Mouse (Mus musculus) lung, embryonic 16.5 days (tissue): ENCODE results near the gene Rbms2. TPM values are rescaled to one million over a fixed set of nuclear protein-coding genes. Genes with fewer than 3 reads are reported as not detected.
"Not testable (repeated sequence)": the region's sequence is repeated elsewhere in the genome, so short reads cannot be mapped to it uniquely, and the experiment has no call there.

ENCODE experiments used
- ATAC-seq: fragments of 200-750 bp; cut with Nextera tagmentation; 2 replicates; pipeline ENCODE4 v1.8.0; 2017; ENCODE audit warnings: low read depth, mild to moderate bottlenecking, moderate library complexity
- H3K27ac ChIP-seq: fragments of 300-500 bp; sonication (generic); 2 replicates; pipeline ENCODE4 v1.5.1; 2014; ENCODE audit warnings: mild to moderate bottlenecking, control low read depth, low read length
- H3K27me3 ChIP-seq: fragments of 300-500 bp; sonication (generic); 2 replicates; pipeline ENCODE4 v1.6.1; 2014; ENCODE audit warnings: low read depth, low read length, mixed read lengths; ENCODE audit not compliant: control insufficient read depth, insufficient read depth
- H3K36me3 ChIP-seq: fragments of 300-500 bp; sonication (generic); 2 replicates; pipeline ENCODE4 v1.6.1; 2014; ENCODE audit warnings: low read length; ENCODE audit not compliant: control insufficient read depth, insufficient read depth
- H3K4me1 ChIP-seq: fragments of 300-500 bp; sonication (generic); replicated peaks from 2 replicates; pipeline ENCODE4 v1.6.1; 2014; ENCODE audit warnings: low read length, mixed read lengths; ENCODE audit not compliant: control insufficient read depth, insufficient read depth
- H3K4me2 ChIP-seq: fragments of 300-500 bp; sonication (generic); 2 replicates; pipeline ENCODE4 v1.6.1; 2014; ENCODE audit warnings: low read depth, low read length, control low read depth
- H3K4me3 ChIP-seq: fragments of 300-500 bp; sonication (generic); 2 replicates; pipeline ENCODE4 v1.5.1; 2014; ENCODE audit warnings: mild to moderate bottlenecking, low read length, control low read depth
- H3K9ac ChIP-seq: fragments of 300-500 bp; sonication (generic); 2 replicates; pipeline ENCODE4 v1.6.1; 2014; ENCODE audit warnings: low read length, control low read depth
- H3K9me3 ChIP-seq: fragments of 300-500 bp; sonication (generic); 2 replicates; pipeline ENCODE4 v1.6.1; 2016; ENCODE audit warnings: low read length; ENCODE audit not compliant: control insufficient read depth
- WGBS: fragments of 180-500 bp; shearing (Covaris S2); extraction: QIAGEN DNeasy Blood & Tissue Kit; methylation state at CpG from one replicate; pipeline ENCODE4 v1.1.7; 2014; 5-methylcytosine and 5-hydroxymethylcytosine counted together
- polyA plus RNA-seq: library from polyadenylated mRNA; unstranded; fragments of >200 nt; fragmentation: Nextera tagmentation; extraction: Ambion mirVana; gene quantifications from 2 replicates; pipeline ENCODE4 v1.2.1, GENCODE M21; 2015

Rbms2 gene
- polyA plus RNA-seq, 1 experiment from 2014 or later: 40.7 TPM

DNA sequence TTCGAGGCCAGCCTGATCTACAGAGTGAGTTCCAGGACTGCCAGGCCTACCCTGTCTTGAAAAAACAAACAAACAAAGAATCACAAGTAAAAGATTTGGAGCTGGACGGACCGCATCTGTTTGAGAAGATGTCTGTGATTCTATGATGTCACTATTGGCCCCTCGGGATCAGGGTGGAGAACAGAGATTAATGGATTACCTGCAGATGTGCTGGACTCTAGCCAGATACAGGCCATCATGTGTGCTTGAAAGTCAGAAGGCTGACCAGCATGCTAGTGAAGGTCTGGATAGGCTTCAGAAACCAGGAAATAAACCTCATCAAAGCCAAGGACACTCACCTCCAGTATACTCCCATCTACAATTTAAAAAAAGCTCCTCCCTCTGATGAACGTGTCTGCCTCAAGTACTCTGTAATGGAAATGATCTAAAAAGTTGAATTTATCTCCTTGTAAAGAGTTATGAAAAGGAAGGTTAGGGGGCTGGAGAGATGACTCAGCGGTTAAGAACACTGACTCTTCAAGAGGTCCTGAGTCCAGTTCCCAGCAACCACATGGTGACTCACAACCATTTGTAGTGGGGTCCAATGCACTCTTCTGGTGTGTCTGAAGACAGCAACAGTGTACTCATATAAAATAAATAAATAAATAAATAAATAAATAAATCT lies 5.3 kb upstream of the Rbms2 start:
- H3K9ac ChIP-seq: no peak overlapping the region
- no peaks in the 10 kb centered on the region for H3K36me3 ChIP-seq
- ATAC-seq: peak; percentile 42; the same call in 1 of the 2 replicates
- no peak overlapping the region for H3K4me3 ChIP-seq
- no peak overlapping the region for H3K27ac ChIP-seq
- 59% methylated on average over 6 of the region's 6 CpGs for WGBS
- H3K27me3 ChIP-seq: no peaks in the 10 kb centered on the region
- no peaks in the 10 kb centered on the region for H3K4me1 ChIP-seq
- no peaks in the 10 kb centered on the region for H3K9me3 ChIP-seq
- no peak overlapping the region for H3K4me2 ChIP-seq

DNA sequence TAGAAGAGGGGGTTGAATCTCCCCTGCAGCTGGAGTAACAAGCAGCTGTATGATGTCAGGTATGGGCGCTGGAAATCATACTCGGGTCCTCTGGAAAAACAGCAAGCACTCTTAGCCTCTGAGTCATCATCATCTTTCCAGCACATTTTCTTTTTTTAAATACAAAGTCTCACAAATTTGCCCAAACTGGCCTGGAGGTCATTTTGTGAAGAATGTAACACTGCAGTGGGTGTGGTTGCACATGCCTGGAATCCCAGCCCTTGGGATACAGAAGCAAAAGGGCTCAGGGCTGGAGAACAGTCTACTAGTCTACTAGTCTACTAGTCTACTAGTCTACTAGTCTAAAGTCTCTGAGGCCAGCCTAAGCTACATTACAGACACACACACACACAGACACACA lies 4.2 kb upstream of the Rbms2 start:
- Histone ChIP-seq H3K4me2 (no peak overlapping the region), H3K9me3 (no peaks in the 10 kb centered on the region), H3K4me3 (no peak overlapping the region), H3K4me1 (peaks cover 2% of the 10 kb centered on the region; the same call in 1 of the 2 replicates), H3K27ac (no peak overlapping the region), H3K9ac (no peak overlapping the region), H3K27me3 (no peaks in the 10 kb centered on the region), H3K36me3 (no peaks in the 10 kb centered on the region)
- 70% methylated on average over 2 of the region's 2 CpGs for WGBS
- no peak for ATAC-seq

DNA sequence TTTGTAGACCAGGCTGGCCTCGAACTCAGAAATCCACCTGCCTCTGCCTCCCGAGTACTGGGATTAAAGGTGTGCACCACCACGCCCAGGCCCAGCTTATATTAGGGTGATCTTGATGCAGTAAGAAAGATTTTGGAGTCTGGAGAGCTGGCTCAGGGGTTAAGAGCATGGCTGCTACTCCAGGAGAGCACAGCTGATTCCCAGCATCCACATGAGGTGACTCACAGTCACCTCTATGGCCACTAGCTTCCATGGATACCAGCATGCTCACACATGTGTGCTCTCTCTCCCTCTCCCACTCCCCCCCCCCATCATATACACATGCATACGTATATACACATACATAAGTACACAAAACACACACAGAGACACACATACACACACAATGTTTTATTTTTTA lies 2.8 kb downstream of the Rbms2 start:
- no peak overlapping the region for H3K4me3 ChIP-seq
- no peak for ATAC-seq
- no peak overlapping the region for H3K4me2 ChIP-seq
- H3K27ac ChIP-seq: no peak overlapping the region
- no peaks in the 10 kb centered on the region for H3K9me3 ChIP-seq
- H3K36me3 ChIP-seq: no peaks in the 10 kb centered on the region
- peaks cover 22% of the 10 kb centered on the region for H3K4me1 ChIP-seq
- H3K27me3 ChIP-seq: no peaks in the 10 kb centered on the region
- 88% methylated on average over 4 of the region's 4 CpGs for WGBS
- H3K9ac ChIP-seq: no peak overlapping the region

DNA sequence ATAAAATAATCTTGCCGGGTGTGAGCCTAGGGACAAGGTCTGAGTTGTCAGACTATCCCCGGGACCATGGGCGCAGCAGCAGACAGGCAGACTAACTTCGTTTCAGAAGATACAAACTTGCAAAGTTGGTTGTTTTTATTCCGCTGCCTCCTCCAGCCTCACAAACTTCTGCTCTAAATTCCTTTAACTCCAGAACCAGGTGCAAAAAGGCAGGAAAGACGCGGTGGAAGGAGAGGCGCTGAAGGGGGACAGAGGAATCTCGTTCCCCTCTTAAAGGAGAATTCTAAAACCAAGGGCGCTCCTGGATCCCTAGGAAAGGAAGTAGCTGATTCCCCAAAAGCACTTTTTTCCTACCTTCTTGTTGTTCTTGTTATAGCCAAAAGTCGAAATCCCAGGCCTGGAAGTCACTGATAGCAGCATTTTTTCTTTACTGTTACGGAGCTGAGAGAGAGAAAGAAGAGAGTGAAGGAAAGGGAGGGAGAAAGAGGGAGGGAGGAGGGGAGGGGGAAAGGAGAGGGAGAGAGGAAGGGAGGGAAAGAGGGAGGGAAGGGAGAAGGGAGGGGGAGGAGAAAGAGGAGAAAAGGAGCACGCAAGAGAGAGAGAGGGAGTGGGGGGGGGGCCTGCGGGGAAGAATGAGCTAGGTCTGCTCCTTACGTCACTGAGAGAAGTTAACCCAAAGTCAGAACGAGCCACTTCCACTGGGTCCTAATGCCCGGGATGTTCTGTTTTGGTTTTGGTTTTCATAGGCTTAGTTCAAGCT lies 3.9 kb downstream of the Rbms2 start:
- Histone ChIP-seq H3K4me3 (peak overlapping the region; percentile 67), H3K27me3 (no peaks in the 10 kb centered on the region), H3K4me2 (peak overlapping the region; percentile 64), H3K36me3 (no peaks in the 10 kb centered on the region), H3K4me1 (peaks cover 22% of the 10 kb centered on the region), H3K9ac (peak overlapping the region; percentile 74), H3K27ac (peak overlapping the region; percentile 96), H3K9me3 (no peaks in the 10 kb centered on the region)
- WGBS: under 1% methylated on average over 17 of the region's 17 CpGs
- peak; percentile 95 for ATAC-seq

DNA sequence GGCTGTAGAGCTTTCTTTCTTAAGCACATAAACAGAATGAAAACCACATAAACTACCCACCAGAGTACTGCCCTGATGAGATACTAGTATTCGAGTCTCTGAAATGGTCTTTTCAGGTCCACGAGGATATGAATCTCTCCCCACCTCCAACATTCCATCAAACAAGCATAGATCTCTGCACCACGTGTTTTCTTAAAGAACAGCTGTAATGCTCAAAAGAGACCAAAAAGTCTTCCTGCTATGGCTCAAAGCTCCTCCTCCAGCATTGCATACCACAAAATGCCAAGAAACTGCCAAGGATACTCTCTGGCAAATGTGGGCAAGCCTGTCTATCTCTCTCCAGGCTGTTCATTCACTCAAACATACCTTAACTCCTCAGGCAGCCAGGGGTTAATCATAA lies 4.8 kb downstream of the Rbms2 start:
- peak overlapping the region; percentile 67 for H3K4me3 ChIP-seq
- H3K4me2 ChIP-seq: peak overlapping the region; percentile 64
- H3K27ac ChIP-seq: peak overlapping the region; percentile 96
- peaks cover 22% of the 10 kb centered on the region for H3K4me1 ChIP-seq
- H3K9ac ChIP-seq: peak overlapping the region; percentile 74
- 0 out of 2 replicates have a peak, but pooled peaks have one; percentile 13 for ATAC-seq
- WGBS: 6% methylated on average over 3 of the region's 3 CpGs
- H3K27me3 ChIP-seq: no peaks in the 10 kb centered on the region
- no peaks in the 10 kb centered on the region for H3K9me3 ChIP-seq
- H3K36me3 ChIP-seq: no peaks in the 10 kb centered on the region

DNA sequence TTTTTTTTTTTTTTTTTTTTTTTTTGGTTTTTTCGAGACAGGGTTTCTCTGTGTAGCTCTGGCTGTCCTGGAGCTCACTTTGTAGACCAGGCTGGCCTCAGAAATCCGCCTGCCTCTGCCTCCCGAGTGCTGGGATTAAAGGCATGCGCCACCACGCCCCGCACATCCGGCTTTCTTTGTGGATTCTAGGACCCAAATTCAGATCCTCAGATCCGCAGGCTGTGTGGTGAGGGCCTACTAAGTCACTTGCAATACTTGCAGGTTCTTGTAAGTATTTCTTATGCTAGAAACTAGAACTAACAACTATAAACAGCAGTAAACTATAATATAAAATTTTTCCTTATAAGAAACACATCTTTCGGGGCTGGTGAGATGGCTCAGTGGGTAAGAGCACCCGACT lies 8.7 kb downstream of the Rbms2 start:
- not testable (repeated sequence) for H3K9ac ChIP-seq, H3K4me2 ChIP-seq, H3K36me3 ChIP-seq, H3K4me3 ChIP-seq, ATAC-seq, H3K27ac ChIP-seq, H3K9me3 ChIP-seq, H3K27me3 ChIP-seq
- peaks cover 18% of the 10 kb centered on the region for H3K4me1 ChIP-seq
- 96% methylated on average over 9 of the region's 10 CpGs for WGBS

DNA sequence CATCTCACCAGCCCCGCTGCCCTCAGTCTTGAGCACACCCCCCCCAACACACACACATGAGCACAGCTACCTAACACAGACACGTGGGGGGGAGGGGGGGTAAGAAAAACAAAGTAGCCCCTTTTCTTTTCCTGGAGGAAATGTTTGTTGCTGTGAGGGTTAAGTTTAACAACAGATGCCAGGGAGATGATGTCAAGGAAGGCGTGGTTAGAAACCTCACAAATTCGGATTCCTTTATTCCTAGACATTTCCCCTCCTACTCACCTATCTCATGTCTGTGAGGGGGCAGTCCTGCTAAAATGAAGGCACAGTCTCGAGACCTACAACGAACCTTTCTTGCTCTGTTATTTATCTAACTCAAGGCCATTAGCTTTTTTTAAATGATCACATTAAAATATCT lies 13.0 kb downstream of the Rbms2 start:
- WGBS: 39% methylated on average over 6 of the region's 6 CpGs

DNA sequence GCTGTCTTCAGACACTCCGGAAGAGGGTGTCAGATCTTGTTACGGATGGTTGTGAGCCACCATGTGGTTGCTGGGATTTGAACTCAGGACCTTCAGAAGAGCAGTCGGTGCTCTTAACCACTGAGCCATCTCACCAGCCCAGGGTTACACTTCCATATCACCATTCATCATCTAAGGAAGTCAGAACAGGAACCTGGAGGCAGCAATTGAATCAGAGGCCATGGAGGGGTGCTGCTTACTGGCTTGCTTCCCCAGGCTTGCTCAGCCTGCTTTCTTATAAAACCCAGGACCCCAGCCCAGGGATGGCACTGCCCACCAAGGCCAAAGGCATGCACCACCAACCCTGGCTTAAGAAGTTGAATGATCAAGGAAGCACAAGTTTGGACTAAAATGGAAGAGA lies 14.4 kb downstream of the Rbms2 start:
- WGBS: 83% methylated on average over 1 of the region's 3 CpGs
- H3K36me3 ChIP-seq, H3K27me3 ChIP-seq: not testable (repeated sequence)

More for the DNA sequence above, 13.0 kb downstream of the Rbms2 start:
- Histone ChIP-seq H3K36me3 (no peaks in the 10 kb centered on the region), H3K27ac (peak overlapping the region; percentile 28), H3K4me2 (no peak overlapping the region), H3K4me1 (peaks cover 7% of the 10 kb centered on the region; the same call in 1 of the 2 replicates), H3K27me3 (no peaks in the 10 kb centered on the region), H3K9me3 (no peaks in the 10 kb centered on the region), H3K9ac (no peak overlapping the region; the same call in 1 of the 2 replicates), H3K4me3 (no peak overlapping the region)
- peak; percentile 31; the same call in 1 of the 2 replicates for ATAC-seq

DNA sequence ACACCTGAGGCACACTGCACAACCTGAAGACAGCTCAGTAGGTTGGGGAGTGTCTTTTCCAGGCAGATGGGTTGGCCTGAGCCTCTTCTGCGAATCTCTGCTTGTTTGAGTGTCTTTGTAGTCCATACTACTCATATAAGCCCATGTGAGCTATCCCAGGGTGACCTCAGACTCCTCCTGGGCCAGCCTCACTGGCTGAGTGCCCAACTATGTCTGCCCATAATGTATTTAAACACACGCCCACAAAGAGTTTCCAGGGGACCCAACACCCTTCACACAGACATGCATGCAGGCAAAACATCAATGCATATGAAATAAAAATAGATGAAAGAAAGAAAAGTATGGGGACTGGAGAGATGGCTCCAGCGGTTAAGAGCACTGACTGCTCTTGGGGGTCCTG lies 26.1 kb downstream of the Rbms2 start:
- no peaks in the 10 kb centered on the region for H3K9me3 ChIP-seq
- no peaks in the 10 kb centered on the region for H3K27me3 ChIP-seq
- ATAC-seq: no peak
- H3K4me2 ChIP-seq: no peak overlapping the region
- 62% methylated on average over 3 of the region's 3 CpGs for WGBS
- no peaks in the 10 kb centered on the region for H3K36me3 ChIP-seq
- H3K4me3 ChIP-seq: no peak overlapping the region
- no peak overlapping the region for H3K27ac ChIP-seq
- no peak overlapping the region for H3K9ac ChIP-seq
- H3K4me1 ChIP-seq: peaks cover 10% of the 10 kb centered on the region

More for the DNA sequence above, 14.4 kb downstream of the Rbms2 start:
- H3K27ac ChIP-seq, H3K9ac ChIP-seq, H3K4me1 ChIP-seq, H3K9me3 ChIP-seq, H3K4me2 ChIP-seq, ATAC-seq, H3K4me3 ChIP-seq: not testable (repeated sequence)
